Mouse (Mus musculus) adrenal gland, postnatal 25 days (tissue): ENCODE measurements at regions not wholly inside any gene's neighbourhood (a gene's known extent, or its start where the extent isn't known, plus 50 kb on each side); places are given as distances from the start of the nearest gene placed in this dataset.

Source experiments
- DNase-seq: peaks from one replicate; pipeline ENCODE4 v3.0.0; 2021; ENCODE audit warnings: mixed read lengths

DNA sequence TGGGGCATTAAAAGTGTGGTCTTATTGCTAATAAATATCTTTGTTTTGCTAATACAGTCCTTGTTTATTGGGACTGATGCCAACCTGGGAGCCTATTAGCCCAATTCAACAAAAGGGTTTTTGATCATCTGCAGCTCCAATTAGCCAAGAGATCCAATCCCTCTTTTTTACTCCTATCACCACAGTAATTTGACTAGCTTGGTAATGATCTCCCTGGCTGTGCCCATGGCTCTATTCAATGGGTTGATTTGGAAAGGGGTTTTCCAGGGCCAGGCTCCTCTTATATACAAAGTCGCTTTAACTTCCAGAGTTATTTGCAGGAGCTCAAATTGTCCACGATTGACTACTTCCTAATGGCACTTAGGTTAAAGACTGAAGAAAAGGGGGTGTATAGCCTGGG lies 145.1 kb upstream of the Adra1b start:
- no peak for DNase-seq

DNA sequence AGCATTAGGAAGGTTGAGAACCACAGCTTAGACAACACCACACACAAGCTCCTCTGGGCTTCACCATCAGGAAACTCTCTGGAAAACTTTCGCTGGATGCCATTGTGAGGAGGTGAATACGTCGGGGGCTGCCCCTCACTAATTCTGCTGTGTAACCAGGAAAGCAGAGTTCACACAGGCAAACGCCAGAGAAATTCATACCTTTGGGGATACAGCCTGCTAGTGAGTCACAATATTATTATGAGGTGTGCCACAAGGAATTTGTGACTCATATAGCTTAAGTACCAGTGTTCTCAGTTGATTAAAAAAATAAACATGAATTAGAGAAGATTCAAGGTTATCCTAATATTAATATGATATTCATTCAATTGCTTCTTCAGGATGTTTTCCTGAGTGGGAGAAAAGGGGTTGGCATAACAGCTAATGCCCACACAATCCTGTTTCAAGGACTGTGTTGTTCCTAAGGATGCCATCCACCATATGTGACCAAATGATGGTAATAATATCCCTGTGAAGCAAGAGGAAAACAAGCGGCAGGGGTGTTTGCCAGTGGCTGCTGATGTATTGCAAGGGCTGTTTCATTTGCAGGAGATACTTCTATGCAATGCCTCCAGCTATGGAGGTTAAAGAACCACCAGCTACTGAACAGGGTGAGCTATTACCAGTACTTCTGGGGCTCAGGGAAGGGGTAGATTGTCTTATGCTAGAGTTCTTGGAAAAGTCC lies 148.4 kb upstream of the Adra1b start:
- DNase-seq = no peak

DNA sequence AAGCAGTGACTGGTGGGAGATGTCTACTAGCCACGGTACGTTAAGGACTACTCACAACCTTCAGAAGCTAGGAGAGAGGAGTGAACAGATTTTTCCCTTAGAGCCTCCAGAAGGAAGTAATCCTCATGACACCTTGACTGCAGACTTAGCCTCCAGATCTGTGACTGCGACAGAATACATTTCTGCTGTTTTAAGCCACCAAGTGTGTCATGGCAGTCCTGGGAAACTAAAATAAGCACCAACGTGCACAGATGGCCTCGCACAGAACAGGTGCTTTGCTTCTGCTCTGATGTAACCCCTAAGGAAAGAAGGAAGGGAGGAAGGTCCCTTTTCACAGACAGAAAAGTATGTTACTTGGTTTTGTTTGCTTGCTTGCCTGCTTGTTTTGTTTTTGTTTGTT lies 151.5 kb upstream of the Adra1b start:
- DNase-seq = no peak

DNA sequence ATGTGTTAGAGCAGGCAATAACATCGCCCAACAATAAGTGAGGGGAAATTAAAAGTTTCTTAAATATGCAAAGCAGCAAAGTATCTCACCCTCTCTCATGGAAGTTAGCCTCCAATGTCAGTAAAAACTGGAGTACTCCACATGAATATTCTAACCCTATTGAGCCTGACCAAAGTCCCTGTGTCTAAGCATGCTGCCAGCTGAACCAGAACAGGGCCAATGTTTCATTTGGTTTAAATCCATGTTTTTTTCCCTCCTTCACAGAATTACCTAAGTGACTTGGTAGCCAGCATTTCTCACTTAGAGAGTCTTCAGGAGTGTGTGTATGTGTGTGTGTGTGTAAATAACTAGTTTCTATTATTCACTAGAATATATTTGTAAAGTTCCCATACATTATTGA lies 161.4 kb upstream of the Adra1b start:
- no peak for DNase-seq

DNA sequence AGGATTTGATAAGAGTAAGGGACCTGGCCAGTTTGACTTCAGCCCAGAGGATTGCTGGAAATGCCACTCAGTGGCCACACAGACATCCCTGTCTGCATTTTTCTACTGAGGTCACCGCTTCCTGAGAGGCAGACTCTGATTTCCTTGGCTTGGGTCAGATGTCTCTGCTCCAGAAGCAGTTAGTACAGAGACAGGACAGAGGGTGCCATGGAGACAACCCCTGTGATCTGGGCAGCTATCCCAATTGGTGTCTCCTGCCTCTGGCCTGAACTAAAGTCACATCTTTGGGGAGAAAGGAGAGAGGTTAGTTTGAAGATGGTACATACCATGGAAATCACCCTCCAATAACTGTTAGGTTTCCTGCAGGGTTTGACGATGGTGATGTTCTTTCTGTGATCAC lies 165.2 kb upstream of the Adra1b start:
- no peak for DNase-seq

DNA sequence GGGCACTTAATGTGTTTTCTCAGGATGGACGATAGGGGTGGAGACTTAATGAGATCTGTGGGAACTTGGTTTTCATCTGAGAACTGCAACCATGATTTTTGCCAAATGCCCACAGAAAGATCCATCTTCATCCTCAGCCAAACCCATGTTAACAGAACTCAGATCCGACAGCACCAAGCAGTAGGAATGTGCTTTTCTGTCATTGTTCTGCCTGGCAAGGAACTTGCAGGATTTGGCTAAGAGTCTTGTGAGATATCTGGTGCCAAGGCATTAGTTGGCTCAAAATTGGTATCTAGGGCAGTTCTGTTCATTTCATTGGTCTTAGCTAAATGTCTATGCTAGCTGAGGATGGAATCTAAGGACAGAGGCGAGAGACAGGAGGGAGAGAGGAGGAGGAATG lies 182.7 kb upstream of the Adra1b start:
- no peak for DNase-seq

DNA sequence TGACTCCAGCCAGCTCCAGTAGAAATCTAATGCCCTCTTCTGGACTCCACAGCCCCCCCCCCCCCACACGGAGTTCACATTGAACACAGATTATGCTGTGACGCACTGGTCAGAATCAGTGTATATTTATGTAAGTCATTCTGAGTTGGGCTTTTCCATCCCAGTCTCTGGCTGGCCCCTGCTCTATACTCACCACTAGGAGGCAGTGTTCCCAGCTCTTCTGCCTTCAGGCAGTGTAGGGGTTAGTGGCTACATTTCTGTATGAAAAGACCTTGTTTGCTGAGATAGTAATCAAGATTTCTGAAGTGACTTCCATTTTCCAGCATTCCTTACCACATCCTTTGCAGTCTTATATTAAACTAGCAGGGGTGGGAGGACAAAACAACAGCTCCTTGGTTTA lies 185.9 kb upstream of the Adra1b start:
- DNase-seq = no peak

DNA sequence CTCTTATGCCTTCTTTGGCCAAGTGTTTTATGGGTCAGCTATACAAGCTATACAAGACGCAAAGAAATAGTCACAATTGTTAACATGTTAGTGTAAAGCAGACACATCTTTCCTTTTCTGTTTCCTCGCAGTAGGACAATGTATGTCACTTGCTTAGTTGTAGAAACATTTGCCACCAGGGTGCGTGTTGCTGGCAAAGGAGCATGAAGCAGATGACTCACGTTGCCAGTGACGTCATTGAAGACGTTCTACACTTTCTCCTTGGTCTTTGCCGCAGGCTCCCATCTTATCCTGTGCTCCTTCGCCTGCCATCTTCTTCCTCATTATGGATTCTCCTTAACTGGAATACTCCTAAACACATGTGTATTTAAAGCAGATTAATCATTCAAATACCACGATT lies 188.5 kb upstream of the Adra1b start:
- no peak for DNase-seq

DNA sequence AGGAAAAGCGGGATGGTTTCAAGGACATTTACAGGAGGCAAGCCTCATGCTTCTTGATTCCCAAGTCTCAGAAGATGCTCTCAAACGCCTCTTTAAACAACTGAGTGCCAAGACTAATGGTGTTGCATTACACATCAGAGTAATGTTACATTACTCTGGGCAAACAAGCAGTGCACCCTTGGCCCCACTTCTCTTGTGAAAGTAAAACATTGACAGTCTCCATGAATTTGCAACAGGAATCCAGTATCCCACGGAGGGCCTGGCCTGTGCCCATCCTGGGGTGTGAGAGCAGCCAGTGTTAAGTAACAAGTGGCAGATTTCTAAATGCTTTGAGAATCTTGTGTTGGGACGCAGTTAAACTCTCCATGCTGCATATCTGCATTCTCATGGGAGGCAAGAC lies 194.3 kb upstream of the Adra1b start:
- DNase-seq = no peak

DNA sequence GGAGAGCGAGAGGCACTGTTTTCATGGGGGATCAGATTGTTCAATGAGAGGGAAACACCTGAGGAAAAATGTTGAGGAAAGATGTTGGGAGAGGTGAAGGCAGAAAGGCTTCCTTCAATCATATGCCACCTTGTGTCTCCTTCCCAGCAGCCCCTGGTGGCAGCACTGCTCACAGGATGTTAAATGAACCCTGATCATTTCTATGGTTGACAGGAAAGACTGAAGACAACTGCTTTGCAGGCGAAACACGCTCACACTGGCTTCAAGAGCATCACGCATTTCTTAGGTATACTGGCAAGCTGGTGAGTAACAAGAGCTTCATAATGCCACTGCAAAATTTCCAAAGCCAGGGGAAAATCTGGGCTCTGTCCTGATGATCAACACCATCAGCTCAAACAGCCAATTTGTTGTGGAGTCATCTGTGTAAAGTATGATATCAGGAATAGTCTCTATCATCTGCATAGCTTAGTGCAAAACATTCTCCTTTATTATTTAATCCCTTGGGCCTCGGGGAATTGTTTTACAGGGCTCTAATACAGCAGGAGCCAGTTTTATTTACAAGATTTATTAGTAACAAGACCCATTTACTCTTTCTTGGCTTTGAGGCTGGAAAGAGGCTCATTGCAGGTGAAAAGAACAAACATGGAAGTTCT lies 202.3 kb upstream of the Adra1b start:
- DNase-seq = no peak

DNA sequence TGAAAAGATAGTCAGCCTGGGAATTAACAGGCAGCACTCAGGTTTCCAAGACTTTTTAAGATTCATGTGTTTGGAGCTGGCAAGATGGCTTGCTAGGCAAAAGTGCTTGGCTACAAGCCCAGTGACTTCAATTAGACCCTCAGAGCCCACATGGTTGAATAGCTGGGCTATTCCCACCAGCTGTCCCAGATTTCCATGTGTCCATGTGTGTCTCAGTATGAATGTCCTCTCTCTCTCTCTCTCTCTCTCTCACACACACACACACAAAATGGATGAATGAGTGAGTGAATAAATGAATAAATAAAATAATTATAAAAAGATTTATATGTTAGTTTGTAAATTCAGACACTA lies 202.8 kb upstream of the Adra1b start:
- DNase-seq = no peak

DNA sequence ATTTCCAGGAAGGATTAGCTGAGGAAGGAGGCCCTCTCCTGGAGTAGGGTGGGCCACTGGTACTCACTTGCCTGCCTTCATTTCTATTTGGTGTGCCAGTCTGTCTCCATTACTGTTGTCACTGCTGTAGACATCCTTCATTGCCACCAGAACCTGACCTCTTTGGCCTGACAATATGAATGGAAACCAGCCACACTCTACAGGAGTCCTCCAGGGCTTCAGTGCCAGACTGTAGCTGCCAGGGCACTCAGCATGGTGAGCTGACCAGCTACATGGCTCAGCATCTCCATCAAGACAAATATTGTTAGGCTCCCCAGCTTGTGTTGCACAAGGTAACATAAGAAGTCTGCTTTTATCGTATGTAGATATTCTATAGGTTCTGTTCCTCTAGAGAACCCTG lies 205.2 kb upstream of the Adra1b start:
- no peak for DNase-seq

DNA sequence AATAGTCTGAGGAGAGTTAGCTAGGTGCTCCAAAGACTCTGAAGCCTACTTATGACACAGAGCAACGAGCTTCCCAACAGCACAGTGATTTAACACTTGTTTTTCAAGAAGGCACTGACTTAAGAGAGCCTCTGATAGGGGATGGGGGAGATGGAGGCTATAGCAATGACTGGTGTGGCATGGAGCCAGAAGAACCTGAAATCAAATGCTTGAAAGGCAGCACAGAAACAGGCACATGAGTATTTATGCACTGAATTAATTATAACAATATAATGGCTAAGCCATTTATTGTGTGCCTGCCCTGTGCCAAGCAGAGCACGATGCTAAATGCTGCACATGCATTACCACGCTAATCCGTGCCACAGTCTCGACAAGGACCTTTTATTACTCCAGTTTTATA lies 210.5 kb upstream of the Adra1b start:
- DNase-seq = no peak

DNA sequence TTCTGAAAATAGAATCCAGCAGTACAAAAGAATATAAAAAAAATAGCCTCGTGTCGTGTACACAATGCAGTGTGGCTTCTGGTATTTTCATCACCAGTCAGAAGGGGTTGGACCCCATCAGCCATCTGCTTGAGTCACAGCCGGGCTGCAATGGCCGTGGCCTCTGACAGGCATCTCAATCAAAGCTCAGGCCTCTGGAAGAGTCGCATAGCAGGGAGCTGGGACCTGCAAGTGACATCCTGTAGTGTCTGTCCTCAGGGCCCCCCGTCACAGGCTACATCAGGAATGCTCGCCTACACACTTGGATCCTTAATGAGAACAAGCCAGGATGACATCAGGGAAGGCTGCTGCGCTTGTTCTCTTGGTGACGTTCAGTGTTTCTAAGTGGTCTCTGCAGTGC lies 226.1 kb upstream of the Adra1b start:
- no peak for DNase-seq

DNA sequence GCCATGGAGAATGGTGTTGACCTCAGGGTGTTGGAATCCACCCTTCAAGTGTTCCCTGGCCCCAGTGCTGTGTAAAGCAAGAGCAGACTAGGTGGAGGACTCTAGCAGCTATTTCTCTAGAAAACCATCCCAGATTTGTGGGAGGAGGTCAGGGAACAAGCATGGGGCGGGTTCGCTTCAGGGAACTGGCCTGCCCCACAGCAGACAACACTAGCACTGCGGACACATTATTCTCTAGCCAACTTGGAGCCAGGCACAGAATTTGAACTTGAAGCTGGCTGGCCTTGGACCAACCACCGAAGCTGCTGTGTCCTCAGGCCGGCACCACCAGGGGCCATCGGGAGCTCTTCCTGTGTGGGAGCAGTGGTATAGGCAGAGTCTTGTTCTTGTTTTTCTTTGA lies 227.5 kb upstream of the Adra1b start:
- DNase-seq = peak; percentile 13

DNA sequence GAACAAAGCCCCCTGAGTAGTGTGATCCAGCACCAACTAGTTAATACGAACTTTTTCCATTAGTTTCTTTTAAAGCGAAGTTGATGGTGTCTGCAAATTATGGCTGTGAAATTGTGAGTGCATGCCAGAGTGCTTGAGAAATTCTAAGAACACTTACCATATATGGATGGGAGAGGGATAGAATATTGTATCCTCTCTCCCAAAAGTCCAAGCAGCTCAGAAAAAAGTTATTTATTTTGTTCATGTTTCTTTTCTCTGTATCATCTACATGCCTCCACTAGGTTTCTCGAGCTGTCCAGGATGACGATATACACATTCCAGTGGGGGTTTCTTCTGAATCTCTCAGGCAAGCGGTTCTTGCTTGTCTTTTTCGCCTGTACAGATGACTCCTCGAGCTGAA lies 232.2 kb upstream of the Adra1b start:
- DNase-seq = no peak

DNA sequence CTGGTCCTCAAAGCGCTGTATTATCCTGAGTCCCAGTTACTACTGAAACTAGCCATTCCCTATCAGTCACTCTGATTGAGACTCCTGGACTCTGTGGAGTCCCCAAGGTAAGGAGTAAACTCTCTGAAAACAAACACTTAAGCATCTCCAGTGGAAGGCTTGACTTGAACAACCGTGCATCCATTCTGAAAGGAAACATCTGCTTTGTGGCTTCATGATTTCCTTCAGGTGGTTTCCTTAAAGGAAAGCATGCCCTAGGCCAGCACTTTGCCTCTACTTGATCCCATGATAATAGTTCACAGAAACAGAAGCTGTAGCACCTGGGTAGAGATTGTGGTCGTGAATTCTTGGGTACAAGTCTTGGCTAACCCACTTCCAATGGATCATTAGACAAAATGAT lies 235.0 kb upstream of the Adra1b start:
- DNase-seq = no peak

DNA sequence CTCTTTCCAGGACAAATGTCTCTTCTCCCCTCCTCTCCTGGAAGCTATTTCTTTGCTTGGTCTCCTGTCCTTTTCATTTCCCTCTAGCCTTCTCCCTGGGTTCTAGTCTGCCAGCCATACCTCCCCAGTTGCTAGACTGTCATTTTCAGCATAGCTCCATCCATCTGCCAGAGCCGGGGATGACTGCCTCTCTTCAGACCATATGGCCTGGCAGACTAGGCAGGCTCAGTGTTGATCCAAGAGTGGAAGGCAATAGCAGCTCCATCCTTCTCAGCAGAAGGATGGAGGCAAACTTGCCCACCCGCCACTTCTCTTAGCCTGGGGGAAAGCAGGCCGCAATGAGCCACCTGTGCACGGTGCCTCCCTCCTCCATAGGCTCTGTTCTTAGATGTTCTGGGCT lies 242.0 kb upstream of the Adra1b start:
- no peak for DNase-seq

DNA sequence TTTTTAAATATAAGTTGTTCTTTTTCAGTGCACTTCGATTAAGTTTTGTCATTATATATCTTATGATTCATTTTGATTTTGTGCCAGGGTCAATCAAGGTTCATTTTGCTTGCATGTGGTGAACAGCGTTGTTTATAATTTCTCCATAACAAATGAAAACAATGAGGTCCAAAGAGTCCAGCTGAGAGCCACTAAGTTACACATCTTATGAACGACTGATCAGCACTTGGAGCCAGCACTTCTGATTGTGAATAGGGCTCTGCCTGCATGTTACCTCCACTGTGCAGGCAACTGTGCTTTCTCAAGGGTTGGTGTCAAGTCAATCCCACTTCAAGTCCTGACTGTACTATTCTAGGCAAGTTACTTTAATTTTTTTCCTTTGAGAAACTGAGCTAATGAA lies 243.5 kb upstream of the Adra1b start:
- no peak for DNase-seq

DNA sequence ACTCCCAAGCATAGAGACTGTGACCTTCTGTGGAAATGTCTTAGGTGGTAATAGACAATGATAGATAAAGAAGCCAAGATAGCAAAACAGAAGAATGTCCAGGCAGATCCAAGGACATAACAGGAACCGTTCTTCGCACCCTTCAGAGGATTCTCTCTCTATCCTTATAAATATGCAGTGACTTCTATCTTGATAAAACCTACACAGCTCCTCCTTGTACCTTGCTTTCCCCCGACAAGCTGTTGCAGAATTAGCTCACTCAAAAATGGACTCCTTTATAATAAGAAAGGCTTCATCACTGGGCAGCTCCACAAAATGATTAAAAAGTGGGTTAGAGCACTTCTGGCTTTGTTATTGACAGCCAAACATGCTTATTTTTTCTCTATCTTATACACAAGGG lies 245.4 kb upstream of the Adra1b start:
- DNase-seq = no peak

DNA sequence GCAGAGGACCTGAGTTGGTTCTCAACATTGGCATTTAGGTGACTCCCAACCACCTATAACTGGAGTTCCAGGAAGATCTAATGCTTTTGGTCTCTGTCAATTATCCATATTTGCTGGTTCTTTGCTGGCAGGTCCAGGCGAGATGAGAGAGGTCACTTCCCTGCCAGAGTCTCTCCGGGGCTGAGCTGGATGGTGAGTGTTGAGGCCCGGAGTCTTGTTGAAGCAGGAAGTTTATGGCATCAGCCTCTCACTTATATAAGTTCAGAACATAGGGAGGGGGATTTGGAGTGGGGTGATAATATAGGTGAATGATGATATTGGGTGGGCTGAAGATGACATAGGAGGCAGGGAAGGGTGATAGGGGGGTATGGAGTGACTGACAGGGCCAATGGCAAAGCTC lies 246.3 kb upstream of the Il12b start:
- no peak for DNase-seq

DNA sequence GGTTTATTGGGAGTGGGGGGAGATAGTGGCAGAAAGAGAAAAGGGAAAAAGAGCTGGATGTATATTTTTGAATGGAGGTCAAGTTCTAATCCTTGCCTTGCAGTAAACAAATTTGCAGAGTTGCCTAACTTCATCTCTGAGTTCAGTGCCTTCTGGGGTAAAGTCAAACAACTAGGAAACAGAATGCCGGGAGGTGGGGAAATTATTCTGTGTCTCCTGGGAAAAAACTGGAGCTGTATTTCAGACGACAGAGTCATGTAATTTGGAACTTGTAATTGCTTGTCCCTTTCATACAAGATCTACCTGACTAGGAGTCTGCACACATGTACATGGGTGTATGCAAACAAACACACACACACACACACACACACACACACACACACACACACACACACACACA lies 244.3 kb upstream of the Il12b start:
- no peak for DNase-seq

DNA sequence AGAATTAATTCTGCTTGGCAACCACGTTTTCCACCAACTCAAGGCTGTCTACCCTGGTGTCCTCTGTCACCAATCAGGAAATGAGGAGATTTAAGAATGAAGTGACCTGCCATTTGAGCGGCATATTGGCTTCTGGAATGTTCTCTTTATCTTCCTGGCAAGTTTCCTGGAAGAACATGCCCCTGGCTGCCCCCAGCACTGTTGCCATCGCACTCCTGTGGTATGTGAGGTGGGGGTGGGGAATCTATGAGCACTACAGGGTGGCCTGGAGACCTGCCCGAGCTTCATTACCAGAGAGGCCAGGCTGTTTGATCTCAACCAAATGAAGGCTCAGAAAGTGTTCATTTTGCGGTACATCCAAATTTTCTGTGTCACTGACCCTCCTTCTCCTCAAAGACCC lies 243.8 kb upstream of the Il12b start:
- no peak for DNase-seq

DNA sequence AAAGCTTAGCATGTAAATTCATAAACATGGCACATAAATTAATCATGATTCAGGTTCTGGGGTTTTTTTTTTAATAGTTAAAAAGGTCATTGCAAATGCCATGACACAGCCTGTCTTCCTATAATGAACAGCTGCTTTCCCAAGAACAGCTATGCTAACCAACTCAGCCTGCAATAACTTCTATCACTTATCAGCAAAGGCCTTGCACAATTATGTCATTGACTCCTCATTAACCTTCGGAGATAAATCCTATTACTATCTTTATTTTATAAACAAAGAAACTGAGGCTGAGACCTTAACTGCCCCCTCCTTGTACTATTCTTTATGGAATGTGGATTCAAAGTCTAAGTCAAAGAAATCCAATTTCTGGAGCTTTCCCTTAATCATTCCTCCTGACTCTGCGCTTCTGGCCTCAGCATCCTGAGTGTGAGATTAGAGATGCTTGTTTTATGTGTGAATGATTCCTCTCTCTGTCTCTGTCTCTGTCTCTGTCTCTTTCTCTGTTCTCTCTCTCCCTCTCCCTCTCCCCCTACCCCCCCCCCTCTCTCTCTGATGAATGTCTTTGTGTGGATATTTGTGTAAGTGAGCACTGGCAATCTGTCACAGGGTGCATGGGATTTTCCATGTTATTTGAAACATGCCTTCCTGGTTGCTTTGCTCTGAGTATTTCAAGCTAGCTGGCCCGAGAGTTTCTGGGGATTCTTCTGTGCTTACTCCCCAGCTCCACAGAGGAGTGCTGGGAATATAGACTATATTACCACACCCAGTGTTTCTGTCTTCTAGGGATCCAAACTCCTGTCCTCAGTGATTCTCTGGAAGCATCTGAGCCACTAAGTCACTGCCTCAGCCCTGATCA lies 243.1 kb upstream of the Il12b start:
- DNase-seq = no peak
